Mouse (Mus musculus): ENCODE results near the gene Vmp1. TPM values are rescaled to one million over a fixed set of nuclear protein-coding genes. Genes with fewer than 3 reads are reported as not detected.

The Vmp1 gene
- polyA plus RNA-seq (2015; fragmentation: Nextera tagmentation; extraction: Ambion mirVana) = 220 and 272 TPM in 2 replicates

DNA sequence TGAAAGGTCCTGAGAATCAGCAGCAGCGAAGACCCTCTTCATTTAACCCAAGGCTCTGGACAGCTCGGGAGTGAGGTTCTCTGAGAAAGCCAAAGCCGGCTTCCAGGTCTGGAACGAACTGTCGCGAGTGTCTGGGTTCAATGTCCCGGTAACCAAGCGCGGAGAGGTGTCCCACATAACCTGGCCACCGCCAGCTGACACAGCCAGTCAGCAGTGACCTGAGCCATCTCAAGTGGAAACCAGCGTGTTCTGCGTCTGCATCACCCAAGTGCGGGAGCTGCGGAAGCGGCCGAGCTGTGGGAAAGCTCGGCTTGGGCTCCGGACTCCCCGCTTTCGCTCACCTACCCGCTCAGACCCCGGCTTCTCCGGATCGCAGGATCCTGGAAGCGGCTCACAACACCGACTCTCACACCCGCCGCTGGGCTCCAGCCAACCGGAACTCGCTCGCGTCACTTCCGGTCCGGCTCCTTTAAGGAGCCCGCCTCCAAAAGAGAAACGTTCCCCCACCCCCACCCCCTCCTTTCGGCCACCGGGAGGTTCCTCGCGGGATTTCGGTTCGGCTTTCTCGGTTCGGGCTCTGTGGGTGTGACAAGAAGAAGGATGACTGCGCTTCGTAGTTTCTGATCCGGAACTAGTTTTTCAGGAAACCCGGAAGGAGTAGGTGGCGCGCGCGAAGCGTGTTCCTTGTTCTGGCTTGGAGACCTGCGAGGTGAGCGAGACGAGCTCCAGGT lies at the start of gene Vmp1, which contains the start of gene Ptrh2:
Gene Vmp1 (minus strand): TSS at position 442 of the 731 bp plus-strand sequence.
Gene Ptrh2 (plus strand): TSS at position 591 of the 731 bp plus-strand sequence.
- Histone ChIP-seq H3K36me3 (ENCODE audit: control insufficient read depth, insufficient read depth, low read length) (no peaks in the 10 kb centered on the region), H3K9me3 (ENCODE audit: control insufficient read depth, low read length) (no peaks in the 10 kb centered on the region), H3K27me3 (replicated peaks; ENCODE audit: control insufficient read depth, insufficient read depth, low read length) (no peaks in the 10 kb centered on the region), H3K4me3 (ENCODE audit: low read length) (peak within 1 kb of the TSS; percentile 81), H3K27ac (ENCODE audit: low read length) (peak within 1 kb of the TSS; percentile 93), H3K4me2 (ENCODE audit: low read depth, low read length) (peak within 1 kb of the TSS; percentile 73), H3K4me1 (ENCODE audit: control insufficient read depth, insufficient read depth, low read length) (peaks cover 11% of the 10 kb centered on the region), H3K9ac (ENCODE audit: low read depth, low read length) (peak within 1 kb of the TSS; percentile 90)
- WGBS = under 1% methylated on average over 56 of the region's 56 CpGs
- ATAC-seq = peak; percentile 92

DNA sequence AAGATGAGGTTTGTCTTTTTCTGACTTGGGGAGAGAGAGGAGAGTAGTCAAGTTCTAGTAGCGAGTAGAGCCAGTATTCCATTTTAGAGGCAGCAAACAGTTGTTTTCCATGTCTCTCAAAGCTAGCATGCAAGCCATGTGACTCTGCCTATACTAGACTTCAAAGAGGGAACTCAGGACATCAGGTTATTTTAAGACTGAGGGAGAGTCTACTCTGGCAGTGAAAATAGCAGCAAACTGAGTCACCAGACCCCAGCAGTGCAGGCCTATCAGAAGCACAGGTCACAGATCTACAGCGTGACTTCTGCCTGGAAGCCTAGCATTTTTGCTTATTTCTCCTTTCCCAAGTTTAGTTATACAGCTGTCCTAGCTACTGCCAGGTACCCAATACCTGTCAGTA lies 47.8 kb upstream of the Vmp1 start:
- H3K27me3 ChIP-seq (replicated peaks; ENCODE audit: control insufficient read depth, insufficient read depth, low read length) = no peaks in the 10 kb centered on the region
- no peak overlapping the region for H3K27ac ChIP-seq (ENCODE audit: low read length)
- peaks cover 11% of the 10 kb centered on the region for H3K36me3 ChIP-seq (ENCODE audit: control insufficient read depth, insufficient read depth, low read length)
- 89% methylated on average over 2 of the region's 2 CpGs for WGBS
- H3K4me2 ChIP-seq (ENCODE audit: low read depth, low read length) = no peak overlapping the region
- H3K9ac ChIP-seq (ENCODE audit: low read depth, low read length) = no peak overlapping the region
- H3K4me3 ChIP-seq (ENCODE audit: low read length) = no peak overlapping the region
- H3K9me3 ChIP-seq (ENCODE audit: control insufficient read depth, low read length) = no peaks in the 10 kb centered on the region
- no peak for ATAC-seq
- H3K4me1 ChIP-seq (ENCODE audit: control insufficient read depth, insufficient read depth, low read length) = peaks cover 3% of the 10 kb centered on the region; the same call in 1 of the 2 replicates

DNA sequence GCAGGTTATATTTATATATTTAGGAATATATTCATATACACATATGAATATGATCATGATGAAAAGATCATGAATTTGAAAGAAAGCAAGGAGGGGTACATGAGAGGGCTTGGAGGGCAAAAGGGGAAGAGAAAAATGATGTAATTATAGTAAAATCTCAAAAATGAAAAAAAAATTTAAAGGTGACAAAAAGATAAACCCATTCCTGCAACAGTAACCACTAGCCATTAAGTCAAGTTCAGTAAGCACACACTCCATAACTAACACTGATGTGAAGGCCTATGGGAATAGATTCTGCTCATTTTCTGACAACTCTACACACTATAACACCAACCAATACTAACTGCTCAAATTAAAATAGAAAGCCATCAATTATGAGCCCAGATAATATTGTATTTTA lies 42.0 kb upstream of the Vmp1 start:
- no peak overlapping the region for H3K27ac ChIP-seq (ENCODE audit: low read length)

DNA sequence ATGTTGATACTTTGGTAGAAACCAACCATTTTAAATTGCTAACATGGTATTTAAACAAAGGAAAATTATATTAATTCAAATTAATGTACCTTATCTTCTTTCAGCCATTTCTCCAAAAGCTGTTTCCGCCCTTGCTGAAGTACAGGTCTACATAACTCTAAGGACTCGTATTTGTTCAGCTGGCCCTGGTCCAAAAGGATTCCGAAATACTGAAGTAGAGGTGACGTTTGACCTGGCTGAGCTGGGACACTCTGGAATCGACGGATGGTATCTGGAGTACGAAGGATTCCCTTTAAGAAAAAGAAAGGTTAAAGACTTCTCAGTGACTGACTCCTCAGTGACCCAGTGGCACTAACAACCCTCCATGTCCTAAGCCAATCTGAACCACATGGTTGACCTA lies 41.3 kb upstream of the Vmp1 start:
- Histone ChIP-seq H3K4me2 (ENCODE audit: low read depth, low read length) (no peak overlapping the region), H3K4me3 (ENCODE audit: low read length) (no peak overlapping the region), H3K36me3 (ENCODE audit: control insufficient read depth, insufficient read depth, low read length) (peaks cover 6% of the 10 kb centered on the region), H3K27me3 (replicated peaks; ENCODE audit: control insufficient read depth, insufficient read depth, low read length) (no peaks in the 10 kb centered on the region), H3K9me3 (ENCODE audit: control insufficient read depth, low read length) (no peaks in the 10 kb centered on the region), H3K9ac (ENCODE audit: low read depth, low read length) (no peak overlapping the region), H3K4me1 (ENCODE audit: control insufficient read depth, insufficient read depth, low read length) (no peaks in the 10 kb centered on the region), H3K27ac (ENCODE audit: low read length) (no peak overlapping the region)
- WGBS = 88% methylated on average over 7 of the region's 7 CpGs
- ATAC-seq = no peak

More for the DNA sequence above, 42.0 kb upstream of the Vmp1 start:
- Histone ChIP-seq H3K36me3 (ENCODE audit: control insufficient read depth, insufficient read depth, low read length) (peaks cover 4% of the 10 kb centered on the region), H3K9ac (ENCODE audit: low read depth, low read length) (no peak overlapping the region), H3K4me3 (ENCODE audit: low read length) (no peak overlapping the region), H3K27me3 (replicated peaks; ENCODE audit: control insufficient read depth, insufficient read depth, low read length) (no peaks in the 10 kb centered on the region), H3K4me2 (ENCODE audit: low read depth, low read length) (no peak overlapping the region), H3K9me3 (ENCODE audit: control insufficient read depth, low read length) (no peaks in the 10 kb centered on the region), H3K4me1 (ENCODE audit: control insufficient read depth, insufficient read depth, low read length) (no peaks in the 10 kb centered on the region)
- ATAC-seq = no peak

DNA sequence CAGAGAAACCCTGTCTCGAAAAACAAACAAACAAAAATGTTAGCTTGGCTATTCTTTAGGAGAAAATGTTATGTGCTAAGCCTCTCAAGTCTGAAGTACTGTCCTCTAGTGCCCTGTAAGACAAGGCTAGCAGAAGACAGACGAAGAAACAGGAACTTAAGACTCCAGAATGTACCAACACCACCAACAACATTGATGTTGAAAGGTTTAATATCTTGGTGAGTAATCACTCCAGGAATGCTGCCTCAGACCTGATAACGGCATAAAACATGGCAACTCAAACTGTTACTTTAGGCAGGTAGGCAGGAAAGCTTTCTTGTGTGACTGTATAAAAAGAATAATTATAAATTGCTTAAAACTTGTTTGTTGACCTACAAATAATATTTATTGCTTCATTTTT lies 40.4 kb upstream of the Vmp1 start:
- WGBS = 87% methylated on average over 3 of the region's 3 CpGs
- Histone ChIP-seq H3K4me2 (ENCODE audit: low read depth, low read length) (no peak overlapping the region), H3K9ac (ENCODE audit: low read depth, low read length) (no peak overlapping the region), H3K4me1 (ENCODE audit: control insufficient read depth, insufficient read depth, low read length) (no peaks in the 10 kb centered on the region), H3K36me3 (ENCODE audit: control insufficient read depth, insufficient read depth, low read length) (peaks cover 6% of the 10 kb centered on the region), H3K4me3 (ENCODE audit: low read length) (no peak overlapping the region), H3K27ac (ENCODE audit: low read length) (no peak overlapping the region), H3K9me3 (ENCODE audit: control insufficient read depth, low read length) (no peaks in the 10 kb centered on the region), H3K27me3 (replicated peaks; ENCODE audit: control insufficient read depth, insufficient read depth, low read length) (no peaks in the 10 kb centered on the region)
- no peak for ATAC-seq

DNA sequence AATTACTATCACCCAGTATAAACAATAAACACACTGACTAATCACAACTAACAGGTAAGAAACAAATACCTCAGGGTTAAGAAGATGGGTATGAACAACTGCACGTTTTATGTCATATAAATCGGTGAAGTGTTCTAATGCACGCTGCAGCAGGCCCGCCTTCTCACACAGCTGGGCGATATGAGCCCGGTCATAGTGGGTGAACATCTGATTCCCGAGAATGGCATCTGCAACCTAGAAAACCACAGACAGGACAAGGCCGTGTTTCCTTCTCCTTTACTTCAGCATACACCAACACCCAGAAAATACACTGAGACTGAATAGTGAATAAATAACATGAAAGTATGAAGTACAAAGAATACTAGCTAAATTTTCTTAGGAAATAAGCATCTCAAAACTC lies 35.8 kb upstream of the Vmp1 start:
- no peak for ATAC-seq
- Histone ChIP-seq H3K27me3 (replicated peaks; ENCODE audit: control insufficient read depth, insufficient read depth, low read length) (no peaks in the 10 kb centered on the region), H3K9ac (ENCODE audit: low read depth, low read length) (no peak overlapping the region), H3K4me2 (ENCODE audit: low read depth, low read length) (no peak overlapping the region), H3K4me3 (ENCODE audit: low read length) (no peak overlapping the region), H3K4me1 (ENCODE audit: control insufficient read depth, insufficient read depth, low read length) (no peaks in the 10 kb centered on the region), H3K36me3 (ENCODE audit: control insufficient read depth, insufficient read depth, low read length) (peaks cover 3% of the 10 kb centered on the region; the same call in 1 of the 2 replicates), H3K27ac (ENCODE audit: low read length) (no peak overlapping the region), H3K9me3 (ENCODE audit: control insufficient read depth, low read length) (no peaks in the 10 kb centered on the region)
- 91% methylated on average over 8 of the region's 8 CpGs for WGBS

DNA sequence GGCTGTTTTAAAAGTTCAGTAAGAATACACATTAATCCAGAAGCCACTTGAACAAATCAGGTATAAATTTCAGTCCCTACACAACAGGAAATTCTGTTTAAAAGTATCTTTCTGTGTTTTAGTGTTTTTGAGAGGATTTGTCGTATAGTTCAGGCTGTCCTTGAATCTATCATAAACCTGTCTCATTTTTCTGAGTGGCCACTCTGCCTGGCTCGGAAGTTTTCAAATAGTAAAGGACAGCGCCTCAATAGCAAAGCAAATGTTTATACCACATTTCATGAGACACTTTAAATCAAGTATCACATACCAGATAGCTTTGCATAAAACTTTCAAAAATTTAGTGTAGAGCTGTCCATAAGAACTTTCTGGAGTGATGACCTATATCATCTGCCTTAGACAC lies 34.7 kb upstream of the Vmp1 start:
- Histone ChIP-seq H3K27me3 (replicated peaks; ENCODE audit: control insufficient read depth, insufficient read depth, low read length) (no peaks in the 10 kb centered on the region), H3K9ac (ENCODE audit: low read depth, low read length) (no peak overlapping the region), H3K4me2 (ENCODE audit: low read depth, low read length) (no peak overlapping the region), H3K27ac (ENCODE audit: low read length) (no peak overlapping the region), H3K36me3 (ENCODE audit: control insufficient read depth, insufficient read depth, low read length) (peaks cover 3% of the 10 kb centered on the region; the same call in 1 of the 2 replicates), H3K4me1 (ENCODE audit: control insufficient read depth, insufficient read depth, low read length) (no peaks in the 10 kb centered on the region), H3K4me3 (ENCODE audit: low read length) (no peak overlapping the region), H3K9me3 (ENCODE audit: control insufficient read depth, low read length) (no peaks in the 10 kb centered on the region)
- ATAC-seq = no peak
- WGBS = 79% methylated on average over 3 of the region's 3 CpGs

DNA sequence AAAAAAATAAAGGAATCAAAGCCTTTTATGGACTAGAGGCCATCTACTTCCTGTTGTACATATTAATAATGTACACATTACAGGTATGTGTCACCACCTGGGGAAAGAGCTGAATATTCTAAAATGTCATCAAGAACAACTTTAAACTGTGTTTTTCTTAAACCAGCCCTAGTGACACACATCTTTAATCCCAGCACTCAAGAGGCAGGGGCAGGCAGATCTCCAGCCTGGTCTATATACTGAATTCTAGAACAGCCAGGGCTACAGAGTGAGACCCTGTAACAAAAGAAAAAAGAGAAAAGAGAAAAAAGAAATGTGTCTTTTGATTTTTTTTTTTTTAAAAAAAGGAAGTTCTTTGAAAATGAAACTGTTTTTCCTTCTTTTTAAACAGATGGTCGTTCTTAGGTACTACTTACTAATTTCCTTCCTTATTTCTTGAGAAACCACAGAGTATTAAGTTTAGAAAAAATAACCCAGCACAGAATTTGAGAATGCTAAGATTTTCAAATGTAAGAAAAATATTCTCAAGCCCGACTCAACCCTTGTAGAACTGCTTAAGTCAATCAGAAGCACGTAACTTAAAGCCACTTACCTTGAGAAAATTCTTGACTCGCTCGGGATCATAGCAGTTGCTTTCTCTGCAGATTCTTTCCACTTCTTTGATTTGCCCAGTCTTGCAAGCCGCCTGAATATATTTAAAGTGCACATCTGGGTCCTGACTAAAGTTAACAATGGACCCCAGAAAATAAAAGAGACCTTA lies 33.9 kb upstream of the Vmp1 start:
- Histone ChIP-seq H3K9me3 (ENCODE audit: control insufficient read depth, low read length) (no peaks in the 10 kb centered on the region), H3K4me2 (ENCODE audit: low read depth, low read length) (no peak overlapping the region), H3K4me1 (ENCODE audit: control insufficient read depth, insufficient read depth, low read length) (no peaks in the 10 kb centered on the region), H3K36me3 (ENCODE audit: control insufficient read depth, insufficient read depth, low read length) (peaks cover 3% of the 10 kb centered on the region; the same call in 1 of the 2 replicates), H3K27ac (ENCODE audit: low read length) (no peak overlapping the region), H3K27me3 (replicated peaks; ENCODE audit: control insufficient read depth, insufficient read depth, low read length) (no peaks in the 10 kb centered on the region), H3K9ac (ENCODE audit: low read depth, low read length) (no peak overlapping the region), H3K4me3 (ENCODE audit: low read length) (no peak overlapping the region)
- WGBS = 91% methylated on average over 6 of the region's 6 CpGs
- no peak for ATAC-seq

DNA sequence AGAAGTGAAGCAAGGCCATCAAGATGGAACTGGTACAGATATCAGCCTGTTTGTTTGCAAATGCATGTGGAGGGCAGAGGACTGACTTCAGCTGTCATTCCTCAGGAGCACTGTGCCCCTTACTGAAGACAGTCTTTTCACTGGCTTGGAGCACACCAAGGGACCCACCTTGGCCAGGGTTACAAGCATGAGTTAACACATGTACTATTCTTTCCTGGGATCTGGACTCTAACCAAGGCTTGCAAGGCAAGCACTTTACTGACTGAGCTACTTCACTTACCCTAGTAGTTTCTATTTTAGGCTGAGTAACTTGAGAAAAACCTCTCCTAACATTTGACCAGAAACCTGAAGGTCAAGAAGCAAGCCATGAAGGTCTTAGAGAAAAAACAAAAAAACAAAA lies 31.0 kb upstream of the Vmp1 start:
- H3K4me2 ChIP-seq (ENCODE audit: low read depth, low read length) = no peak overlapping the region
- no peak overlapping the region for H3K4me3 ChIP-seq (ENCODE audit: low read length)
- no peaks in the 10 kb centered on the region for H3K4me1 ChIP-seq (ENCODE audit: control insufficient read depth, insufficient read depth, low read length)
- no peaks in the 10 kb centered on the region for H3K36me3 ChIP-seq (ENCODE audit: control insufficient read depth, insufficient read depth, low read length)
- H3K9me3 ChIP-seq (ENCODE audit: control insufficient read depth, low read length) = no peaks in the 10 kb centered on the region
- H3K27me3 ChIP-seq (replicated peaks; ENCODE audit: control insufficient read depth, insufficient read depth, low read length) = no peaks in the 10 kb centered on the region
- H3K27ac ChIP-seq (ENCODE audit: low read length) = no peak overlapping the region
- ATAC-seq = no peak
- no peak overlapping the region for H3K9ac ChIP-seq (ENCODE audit: low read depth, low read length)

Data from intestine, embryonic 16.5 days (tissue).